Mouse (Mus musculus) olfactory bulb, adult 2 months (tissue): ENCODE measurements around the gene Ppp2r3a.

Experiments
- CTCF ChIP-seq: fragments of 200-500 bp; IDR thresholded peaks from 2 replicates; pipeline ENCODE4 v1.5.1; 2012; ENCODE audit warnings: low read depth, mild to moderate bottlenecking, low read length, moderate library complexity; ENCODE audit not compliant: insufficient read depth
- POLR2A ChIP-seq: fragments of 200-500 bp; IDR thresholded peaks from 2 replicates; pipeline ENCODE4 v1.6.1; 2012; ENCODE audit warnings: mild to moderate bottlenecking, low read depth, low read length, moderate library complexity; ENCODE audit not compliant: insufficient read depth

DNA sequence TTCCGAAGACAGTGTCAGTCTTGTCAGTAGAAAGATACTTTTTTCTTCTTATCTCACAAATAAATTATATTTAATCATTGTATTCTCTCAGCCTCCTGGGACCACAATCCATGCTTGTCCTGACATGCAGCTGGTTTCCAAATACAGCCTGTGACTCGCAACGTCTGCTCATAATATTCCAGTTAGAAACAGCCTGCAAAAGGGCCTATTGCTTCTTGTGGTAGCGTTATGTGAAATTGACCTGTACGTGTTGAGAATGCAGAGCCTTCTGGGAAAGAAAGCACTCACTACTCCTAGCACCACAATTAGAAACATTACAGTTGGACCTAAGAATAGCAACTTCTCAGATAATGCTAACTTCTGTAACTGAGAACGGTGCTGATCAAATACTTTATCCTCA lies 52.8 kb downstream of the Ppp2r3a start:
- TF ChIP-seq POLR2A (no peak), CTCF (no peak)
